In the genomic region with DNA sequence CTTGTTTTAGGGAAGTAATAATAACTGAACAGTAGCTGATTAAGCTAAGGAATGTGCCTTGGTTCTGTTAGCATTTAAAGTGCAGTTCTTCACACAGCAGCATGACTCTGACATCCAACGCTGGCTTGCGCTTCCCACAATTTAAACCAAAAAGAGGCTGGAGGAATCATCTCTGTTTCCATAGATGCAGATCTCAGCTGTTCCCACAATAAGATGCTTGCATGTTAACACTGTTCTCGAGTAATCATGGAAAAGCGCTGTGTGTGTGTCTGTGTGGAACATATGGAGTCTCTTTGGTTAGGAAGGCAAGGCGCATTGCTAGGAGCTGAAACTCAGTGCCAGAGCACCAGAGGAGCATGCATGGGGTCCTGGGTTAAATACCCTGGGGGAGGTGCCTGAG, we compare ENCODE assay signal across 23 mouse cellular contexts. TPM values are rescaled to one million over a fixed set of nuclear protein-coding genes. Genes with fewer than 3 reads are reported as not detected.
DNase-seq lines count a peak whose midpoint lies in the region; ATAC-seq lines count a peak whose summit lies in the region.
"Had no signal": no experiment of that assay in that cellular context is flagged by ENCODE, and none has a peak within 500 bp of the region (broad histone marks: within the 10 kb centered on the region; RNA-seq: fewer than 3 reads in every experiment).

No protein-coding gene starts in this region.

- intact Hi-C loops in heart, postnatal 10 days (cut with DNase I), result no loop called here

- peak overlapping the region; percentile 20; the same call in 1 of the 2 replicates for H3K27ac ChIP-seq in forebrain, embryonic 15.5 days (replicated peaks)
- H3K27ac ChIP-seq in forebrain, embryonic 13.5 days, result no peak overlapping the region
- H3K27ac ChIP-seq: embryonic facial prominence, embryonic 12.5 days; heart, adult 2 months; heart, embryonic 15.5 days; macrophage; neural tube, embryonic 13.5 days; stomach, postnatal 0 days had no signal

- 0 out of 2 replicates have a peak, but pooled peaks cover 5% of the 10 kb centered on the region for H3K4me1 ChIP-seq in forebrain, embryonic 15.5 days
- peaks cover 6% of the 10 kb centered on the region; the same call in 1 of the 2 replicates for H3K4me1 ChIP-seq in forebrain, embryonic 13.5 days
- H3K4me1 ChIP-seq: embryonic facial prominence, embryonic 12.5 days had no signal

- ATAC-seq in forebrain, embryonic 15.5 days (replicated peaks), result peak; percentile 48; the same call in 1 of the 2 replicates
- no peak; the same call in 1 of the 2 replicates for ATAC-seq in forebrain, embryonic 13.5 days
- ATAC-seq: inflammation-experienced regulatory T-cells, adult 6 months had no signal

- H3K9me3 ChIP-seq in forebrain, embryonic 15.5 days, result no peaks in the 10 kb centered on the region
- no peaks in the 10 kb centered on the region for H3K9me3 ChIP-seq in forebrain, embryonic 13.5 days (replicated peaks)
- H3K9me3 ChIP-seq: embryonic facial prominence, embryonic 12.5 days; heart, embryonic 15.5 days; neural tube, embryonic 13.5 days had no signal

- no peaks in the 10 kb centered on the region for H3K27me3 ChIP-seq in forebrain, embryonic 15.5 days
- H3K27me3 ChIP-seq in forebrain, embryonic 13.5 days, result no peaks in the 10 kb centered on the region
- H3K27me3 ChIP-seq: embryonic facial prominence, embryonic 12.5 days; heart, embryonic 15.5 days; neural tube, embryonic 13.5 days had no signal

- 74% methylated on average over 5 of the region's 5 CpGs for WGBS in forebrain, embryonic 15.5 days
- 86% methylated on average over 5 of the region's 5 CpGs for WGBS in forebrain, embryonic 13.5 days

- no peak overlapping the region for H3K4me3 ChIP-seq in forebrain, embryonic 15.5 days
- no peak overlapping the region for H3K4me3 ChIP-seq in forebrain, embryonic 13.5 days
- H3K4me3 ChIP-seq: embryonic facial prominence, embryonic 12.5 days; heart, adult 2 months; heart, embryonic 15.5 days; neural tube, embryonic 13.5 days had no signal

- peak; percentile 70 for DNase-seq in brain, adult 2 months (ENCODE audit: low read depth, low spot score)
- DNase-seq in frontal cortex, postnatal 36 days (ENCODE audit: low spot score in 2 of 2), result peak; percentile 15 to 66
- DNase-seq in right cerebral cortex, postnatal 14 days, result peak; percentile 10
- DNase-seq in heart, postnatal 10 days, result no peak
- no peak for DNase-seq in ovary, postnatal 10 days (ENCODE audit: low spot score)
- no peak for DNase-seq in cerebellum, postnatal 4 days (ENCODE audit: low spot score in 2 of 2)
- DNase-seq: cerebellum, adult 2 months; gastrocnemius, postnatal 14 days; heart, adult 2 months; kidney, adult 9 months; kidney, postnatal 36 days; lung, embryonic 14.5 days; thymus, postnatal 14 days had no signal

- H3K4me2 ChIP-seq in forebrain, embryonic 15.5 days (replicated peaks), result no peak overlapping the region
- H3K4me2 ChIP-seq in forebrain, embryonic 13.5 days, result no peak overlapping the region
- H3K4me2 ChIP-seq: embryonic facial prominence, embryonic 12.5 days; heart, embryonic 15.5 days; lung, embryonic 14.5 days; midbrain, embryonic 11.5 days; neural tube, embryonic 13.5 days had no signal

- H3K36me3 ChIP-seq in forebrain, embryonic 15.5 days, result no peaks in the 10 kb centered on the region
- H3K36me3 ChIP-seq in forebrain, embryonic 13.5 days (ENCODE audit: poor library complexity, severe bottlenecking), result no peaks in the 10 kb centered on the region
- H3K36me3 ChIP-seq: embryonic facial prominence, embryonic 12.5 days; heart, embryonic 15.5 days; neural tube, embryonic 13.5 days had no signal

- no peak overlapping the region for H3K9ac ChIP-seq in forebrain, embryonic 15.5 days (replicated peaks)
- no peak overlapping the region for H3K9ac ChIP-seq in forebrain, embryonic 13.5 days
- H3K9ac ChIP-seq: embryonic facial prominence, embryonic 12.5 days; heart, embryonic 15.5 days; lung, embryonic 14.5 days; neural tube, embryonic 13.5 days had no signal

RNA-seq across cellular contexts. Expression of gene Nudt7, which starts 56.7 kb away (rescaled TPM):
- polyA plus RNA-seq in forebrain, embryonic 15.5 days (2015; fragmentation: Nextera tagmentation; extraction: Ambion mirVana), result 3.8 and 4.2 TPM in 2 replicates
- polyA plus RNA-seq in forebrain, embryonic 13.5 days (2015; fragmentation: Nextera tagmentation; extraction: Ambion mirVana), result 4.9 and 7.6 TPM in 2 replicates
- 10 to 100 TPM; 58.9 to 62.5 TPM for total RNA-seq in heart, postnatal 10 days (2021)
- total RNA-seq: MEL had no signal

Comparison
In these comparisons a context has a peak if more than half of its experiments do, and no peak if none do; other contexts are left out.
1. DNase-seq: peak in brain, adult 2 months (single experiment), frontal cortex, postnatal 36 days (2 of 2) and right cerebral cortex, postnatal 14 days (single experiment); none in heart, postnatal 10 days (0 of 2), ovary, postnatal 10 days (single experiment) and cerebellum, postnatal 4 days (0 of 2).